Mouse (Mus musculus) heart, adult 9 months (tissue): ENCODE results near the gene Il6ra.

Experiments used
- DNase-seq, 2 experiments: peaks; one replicate each; pipeline ENCODE4 v3.0.0; 2022; ENCODE audit warnings: low spot score in 2 of 2

Gene Il6ra

DNA sequence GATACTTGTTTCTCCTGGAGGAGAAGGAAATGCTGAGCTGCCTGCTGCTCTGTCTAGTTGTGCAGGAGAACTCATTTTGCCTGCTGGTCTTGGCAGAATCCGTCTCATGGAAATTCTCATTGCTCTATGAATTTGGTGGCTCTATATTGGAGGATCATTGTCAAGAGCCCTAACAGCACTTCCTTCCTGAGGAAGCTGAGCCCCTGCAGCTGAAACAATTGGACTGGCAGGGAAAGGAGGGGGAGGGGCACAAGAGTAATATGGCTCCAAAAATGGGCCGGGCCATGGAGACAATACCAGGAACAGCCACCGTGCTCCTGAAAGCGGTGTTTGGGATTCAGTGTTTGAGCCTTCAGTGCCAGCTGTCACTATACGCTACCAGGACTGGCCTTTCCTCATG lies 59.2 kb downstream of the Il6ra start:
- DNase-seq: peak; percentile 80 to 89

DNA sequence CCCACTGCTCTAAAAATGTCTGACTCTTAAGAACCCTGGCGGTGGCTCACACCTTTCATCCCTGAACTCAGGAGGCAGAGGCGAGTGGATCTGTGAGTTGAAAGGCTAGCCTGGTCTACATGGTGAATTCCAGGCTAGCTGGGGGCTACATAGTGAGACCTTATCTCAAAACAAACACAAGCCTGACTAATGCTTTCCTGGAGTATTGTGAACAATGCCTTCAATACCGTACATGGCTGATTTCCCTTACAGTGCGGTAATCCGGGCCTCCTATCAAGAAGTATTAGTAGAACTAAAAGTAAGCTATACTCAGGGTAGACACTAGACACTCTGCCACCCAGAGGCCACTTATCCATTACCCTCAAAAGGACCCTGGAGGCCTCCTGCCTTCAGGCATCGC lies 64.9 kb downstream of the Il6ra start:
- DNase-seq: no peak

DNA sequence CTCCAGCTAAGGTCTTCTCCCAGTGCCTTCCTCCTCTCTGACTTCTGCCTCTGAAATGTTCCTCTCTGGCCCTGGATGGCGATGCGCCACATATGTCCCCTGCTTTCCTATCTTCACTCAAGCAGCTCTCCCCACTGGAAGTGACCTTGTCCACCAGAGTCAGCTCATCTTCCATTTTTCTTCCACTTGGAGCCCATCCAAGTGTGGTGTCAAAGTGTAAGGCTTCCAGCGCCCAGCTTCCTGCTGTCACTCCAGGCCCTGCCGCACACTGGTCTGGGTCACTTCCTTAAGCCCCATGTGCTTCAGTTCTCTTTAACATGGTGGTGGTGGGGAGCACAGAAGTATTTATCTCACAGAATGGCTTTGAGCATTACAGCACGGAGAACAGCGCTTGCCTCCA lies 65.4 kb downstream of the Il6ra start:
- DNase-seq: no peak

DNA sequence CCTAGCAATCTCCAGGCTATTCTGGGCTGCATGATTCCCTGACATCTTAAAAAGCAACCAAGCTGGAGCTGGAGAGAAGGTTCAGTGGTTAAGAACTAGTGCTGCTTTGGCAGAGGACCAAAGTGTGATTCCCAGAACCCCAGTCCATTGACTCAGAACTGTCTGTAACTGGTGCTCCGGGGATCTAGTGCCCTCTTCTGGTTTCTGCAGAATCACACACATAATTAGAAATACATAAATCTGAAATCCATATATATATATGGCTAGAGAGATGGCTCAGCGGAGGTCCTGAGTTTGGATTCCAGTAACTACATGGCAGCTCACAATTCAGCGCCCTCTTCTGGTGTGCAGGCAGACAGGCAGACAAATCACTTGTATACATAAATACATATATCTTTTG lies 65.9 kb downstream of the Il6ra start:
- no peak for DNase-seq

DNA sequence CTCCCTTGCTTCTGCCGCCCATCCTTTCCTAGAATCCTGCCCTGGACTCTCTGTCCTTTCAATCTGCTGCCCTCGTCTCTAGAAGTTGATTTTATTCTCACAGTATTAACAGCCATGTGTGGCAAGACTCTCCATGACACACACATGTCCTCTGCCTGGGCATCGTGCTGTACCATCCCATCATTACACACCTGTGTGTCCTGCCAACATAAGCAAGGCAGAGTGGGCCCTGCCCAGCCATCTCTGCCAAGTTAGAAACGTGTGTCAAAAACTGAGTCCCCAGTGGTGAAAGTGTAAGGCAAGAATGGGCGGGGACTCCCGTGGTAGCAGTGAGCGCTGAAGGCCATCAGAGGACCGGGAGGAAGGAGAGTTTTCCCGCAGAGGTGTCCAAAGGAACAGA lies 67.2 kb downstream of the Il6ra start:
- DNase-seq: no peak

DNA sequence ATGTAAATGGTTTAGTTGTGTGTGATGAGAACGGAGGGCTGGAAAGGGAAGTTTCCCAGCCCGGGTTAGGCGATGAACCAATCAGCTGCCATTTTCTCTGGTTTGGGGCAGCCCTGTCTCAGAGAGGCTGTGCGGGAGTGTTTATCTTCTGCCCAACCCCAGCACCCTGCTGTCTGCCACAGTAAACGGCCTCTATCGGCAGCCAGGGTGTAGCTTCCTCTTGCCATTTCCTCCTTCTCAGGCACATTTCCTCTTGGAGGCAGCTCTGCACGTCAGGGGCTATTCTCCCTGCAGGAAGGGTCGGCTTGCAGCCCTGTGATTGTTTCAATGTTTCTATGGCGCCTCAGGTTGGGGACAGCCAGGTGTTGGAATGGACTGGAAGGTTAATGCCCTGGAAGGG lies 69.8 kb downstream of the Il6ra start:
- DNase-seq: peak; percentile 79 to 90

DNA sequence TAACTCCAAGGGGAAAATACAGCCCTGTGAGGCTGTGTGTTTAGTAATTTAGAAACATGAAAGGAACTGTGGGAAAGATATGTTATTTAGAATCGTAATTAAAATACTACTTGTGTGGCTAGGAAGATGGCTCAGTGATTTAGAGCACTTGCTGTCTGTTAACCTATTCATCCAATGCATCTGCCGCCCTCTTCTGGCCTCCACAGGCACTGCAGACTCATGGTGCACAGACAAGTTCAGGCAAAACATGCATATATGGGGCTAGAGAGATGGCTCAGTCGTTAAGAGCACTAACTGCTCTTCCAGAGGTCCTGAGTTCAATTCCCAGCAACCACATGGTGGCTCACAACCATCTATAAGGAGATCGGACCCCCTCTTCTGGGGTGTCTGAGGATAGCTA lies 70.7 kb downstream of the Il6ra start:
- DNase-seq: no peak

DNA sequence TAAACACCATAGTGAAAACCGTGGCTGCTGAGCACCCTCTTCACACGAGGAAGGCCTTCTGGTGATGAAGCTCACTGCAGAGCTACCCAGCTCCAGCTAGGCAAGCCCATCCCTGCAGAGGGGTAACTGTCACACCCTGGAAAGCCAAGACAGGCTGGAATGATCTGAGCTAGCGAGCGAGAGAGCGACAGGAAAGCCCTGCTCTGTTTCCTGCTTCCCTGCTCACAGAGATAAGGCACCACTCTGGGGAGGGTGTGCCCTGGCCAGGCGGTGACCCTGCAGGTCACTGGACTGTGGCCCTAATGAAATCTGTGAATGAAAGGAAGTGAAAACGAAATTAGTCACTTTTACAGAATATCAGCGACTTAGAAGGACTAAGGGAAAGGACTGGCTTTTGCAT lies 77.6 kb downstream of the Il6ra start:
- DNase-seq: peak; percentile 64 to 83

DNA sequence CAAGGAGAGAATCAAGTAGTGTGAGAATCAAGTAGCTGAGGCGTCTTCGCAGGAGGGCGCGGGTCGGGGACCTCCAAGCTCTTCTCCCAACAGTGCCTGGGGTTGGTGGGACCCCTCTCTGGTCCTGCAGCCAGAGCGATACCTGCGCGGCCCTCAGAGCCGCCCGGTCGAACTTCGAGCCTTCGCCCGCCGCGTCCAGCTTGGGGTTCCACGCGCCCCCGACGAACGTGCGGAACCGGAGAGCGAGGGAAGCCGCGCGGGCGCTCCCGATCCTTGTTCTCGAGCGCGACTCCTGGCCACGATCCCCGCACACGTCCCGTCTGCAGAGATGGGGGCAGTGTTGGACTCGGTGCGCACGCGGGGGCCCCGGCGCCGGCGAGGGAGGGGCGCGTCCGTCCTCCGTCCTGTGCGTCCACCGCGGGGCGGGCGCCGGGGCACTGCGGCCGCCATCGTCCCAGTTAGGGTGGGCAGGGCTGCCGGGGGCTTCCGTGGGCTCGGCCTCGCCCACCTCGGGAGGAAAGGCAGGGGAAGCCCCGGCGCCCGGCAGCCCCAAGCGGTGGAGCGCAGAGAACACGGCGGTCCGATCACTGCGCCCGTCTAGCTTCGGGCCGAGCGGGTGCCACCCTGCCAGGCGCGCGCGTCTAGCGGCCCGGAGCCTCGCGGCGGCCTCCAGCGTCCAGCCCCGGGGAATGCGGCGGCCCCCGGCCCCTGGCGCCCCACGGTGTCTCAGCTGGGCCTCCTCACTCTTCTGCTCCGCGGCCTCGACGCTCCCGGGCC lies 82.0 kb downstream of the Il6ra start, which contains the start of gene She:
She (plus strand) TSS at position 556 of the 777 bp plus-strand sequence.
- DNase-seq: peak; percentile 27 to 54

DNA sequence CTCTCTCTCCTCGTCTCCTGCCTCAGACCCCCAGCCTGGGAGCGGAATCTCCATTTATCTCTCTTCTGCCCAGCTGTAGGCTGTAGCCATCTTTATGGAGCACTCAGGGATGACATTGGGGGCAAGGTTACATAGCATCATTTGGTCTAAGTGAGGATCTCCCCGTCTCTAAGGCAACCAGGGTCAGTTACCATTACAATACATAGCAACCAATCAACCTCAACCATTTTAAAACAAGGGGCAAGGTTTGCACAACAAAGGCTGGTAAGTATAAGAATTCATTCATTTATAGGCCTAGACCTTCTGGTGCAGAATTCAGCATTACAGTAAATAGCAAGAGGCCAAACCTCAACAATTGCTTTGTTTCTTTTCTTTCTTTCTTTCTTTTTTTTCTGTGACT lies 86.7 kb downstream of the Il6ra start:
- DNase-seq: no peak

DNA sequence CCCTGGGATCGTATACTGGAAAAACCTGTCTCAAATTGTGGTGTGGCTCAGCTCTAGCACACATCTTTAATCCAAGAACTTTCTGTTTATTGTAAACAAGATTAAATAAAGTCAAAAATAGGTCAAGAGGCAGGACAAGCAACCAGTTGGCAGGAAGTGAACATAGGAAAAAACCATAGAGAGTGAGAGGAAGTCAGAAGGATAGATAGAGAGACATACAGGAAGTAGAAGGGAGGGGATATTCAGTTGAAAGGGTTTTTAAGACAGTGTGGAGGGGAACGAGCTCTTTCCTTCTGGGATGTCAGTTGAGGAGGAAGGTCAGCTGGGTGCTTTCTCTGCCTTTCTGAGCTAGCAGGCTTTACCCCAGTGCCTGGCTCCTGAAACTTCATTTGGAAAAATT lies 89.4 kb downstream of the Il6ra start:
- DNase-seq: no peak

DNA sequence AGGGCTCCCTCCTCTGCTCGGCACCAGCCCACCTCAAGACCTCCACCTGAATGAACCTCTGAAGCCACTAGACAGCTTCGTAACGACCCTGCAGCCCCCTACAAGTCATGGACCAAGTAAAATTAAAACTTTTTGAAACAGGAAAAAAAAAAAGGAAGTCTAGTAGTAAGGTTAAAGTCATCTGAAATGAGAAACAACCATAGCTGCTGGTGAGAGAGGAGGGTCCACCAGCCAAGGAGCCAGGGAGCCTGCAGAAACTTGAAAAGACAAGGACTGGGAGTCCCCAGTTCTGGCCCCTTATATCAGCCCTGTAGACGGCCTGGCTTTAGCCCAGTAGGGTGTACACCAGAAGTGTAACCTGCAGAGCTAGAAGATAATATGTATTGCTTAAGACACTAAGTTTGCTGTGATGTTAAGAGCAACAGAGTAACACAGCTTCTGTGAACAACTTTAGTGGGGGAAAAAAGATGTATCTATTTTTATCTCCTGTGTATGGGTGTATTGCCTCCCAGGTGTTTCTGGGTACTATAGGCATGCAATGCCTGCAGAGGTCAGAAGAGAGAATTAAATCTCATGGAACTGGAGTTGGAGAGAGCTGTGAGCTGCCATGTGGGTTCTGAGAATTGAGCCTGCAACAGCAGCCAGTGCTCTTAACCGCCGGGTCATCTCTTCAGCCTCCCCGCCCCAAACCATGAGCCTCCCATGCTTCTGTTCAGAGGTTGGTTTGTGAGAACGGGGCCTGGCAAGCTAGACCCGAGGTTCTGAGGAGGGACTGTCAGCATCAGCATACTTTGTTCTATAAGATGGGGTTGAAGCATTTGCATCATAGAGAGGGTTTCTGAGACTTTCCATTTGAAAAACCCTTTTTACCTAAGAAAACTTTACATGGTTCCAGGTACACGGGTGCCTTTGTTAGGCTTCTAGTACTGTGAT lies 91.2 kb downstream of the Il6ra start:
- DNase-seq: no peak

DNA sequence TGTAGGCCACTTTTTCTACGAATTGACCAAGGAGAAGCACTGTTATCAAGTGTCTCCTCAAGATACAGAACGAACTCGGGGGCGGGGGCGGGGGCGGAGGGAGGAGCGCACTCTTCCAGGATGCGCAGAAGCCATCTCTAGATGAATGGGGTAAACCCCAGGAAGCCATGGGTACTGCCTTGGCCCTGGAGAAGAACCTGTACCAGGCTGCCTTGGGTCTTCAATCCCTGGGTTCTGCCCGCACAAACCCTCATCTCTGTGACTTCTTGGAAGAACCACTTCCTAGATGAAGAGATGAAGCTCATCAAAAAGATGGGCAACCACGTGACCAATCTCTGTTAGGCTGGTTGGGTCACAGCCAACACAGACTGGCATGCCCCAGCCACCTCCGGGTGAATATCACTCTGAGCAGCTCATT lies 91.9 kb downstream of the Il6ra start:
- no peak for DNase-seq

DNA sequence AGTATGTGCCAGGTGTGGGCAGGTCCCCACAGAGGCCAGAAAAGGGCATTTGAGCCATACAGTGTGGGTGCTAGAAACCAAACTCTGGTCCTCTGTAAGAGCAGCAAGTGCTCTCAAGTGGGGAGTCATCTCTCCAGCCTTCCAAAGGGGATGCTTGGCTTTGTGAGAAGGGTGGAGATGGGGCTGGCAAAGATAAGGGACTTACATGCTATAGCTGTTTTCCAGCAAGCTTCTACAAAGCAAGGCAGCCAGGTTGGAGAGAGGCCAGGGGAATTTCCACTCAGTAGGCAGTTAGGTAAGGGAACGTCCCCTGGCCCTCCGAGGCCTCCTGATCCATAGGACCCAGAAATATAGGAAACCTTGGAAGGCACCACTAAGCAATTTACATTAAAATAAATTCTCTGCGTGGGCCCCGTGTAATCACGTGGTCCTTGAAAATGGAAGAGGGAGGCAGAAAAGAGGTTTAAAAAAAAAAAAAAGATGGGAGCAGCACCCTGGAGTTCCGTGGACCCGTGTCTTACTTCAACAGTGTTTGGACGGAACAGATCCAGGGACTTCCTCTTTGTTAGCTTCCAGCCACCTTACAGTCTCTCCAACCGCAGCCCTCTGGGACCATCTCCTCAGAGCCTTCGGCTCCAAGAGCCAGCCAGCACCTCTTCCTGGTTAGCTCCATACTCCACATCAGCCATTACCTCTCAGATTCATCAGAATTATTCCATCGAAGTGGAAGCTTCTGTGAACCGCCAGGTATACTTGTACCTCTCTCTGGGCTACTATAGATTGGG lies 92.5 kb downstream of the Il6ra start:
- no peak for DNase-seq

DNA sequence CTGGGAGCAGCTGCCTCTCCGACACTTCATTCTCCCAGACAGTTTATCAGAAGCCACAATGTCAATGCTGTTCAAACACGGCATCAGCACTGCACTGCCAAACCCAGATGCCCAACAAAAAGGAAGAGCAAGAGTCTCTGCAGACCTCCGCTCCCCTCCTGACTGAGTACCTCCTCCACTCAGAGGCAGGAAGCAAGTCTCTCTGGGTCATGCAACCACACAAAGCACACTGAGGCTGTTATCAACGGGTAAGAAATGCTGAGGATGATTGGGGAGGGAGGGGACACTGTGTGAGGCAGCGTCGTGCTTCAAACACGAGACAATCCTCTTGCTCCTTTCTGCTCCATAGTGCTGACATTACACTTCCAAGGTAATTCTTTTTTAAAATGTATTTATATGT lies 93.1 kb downstream of the Il6ra start:
- no peak for DNase-seq

DNA sequence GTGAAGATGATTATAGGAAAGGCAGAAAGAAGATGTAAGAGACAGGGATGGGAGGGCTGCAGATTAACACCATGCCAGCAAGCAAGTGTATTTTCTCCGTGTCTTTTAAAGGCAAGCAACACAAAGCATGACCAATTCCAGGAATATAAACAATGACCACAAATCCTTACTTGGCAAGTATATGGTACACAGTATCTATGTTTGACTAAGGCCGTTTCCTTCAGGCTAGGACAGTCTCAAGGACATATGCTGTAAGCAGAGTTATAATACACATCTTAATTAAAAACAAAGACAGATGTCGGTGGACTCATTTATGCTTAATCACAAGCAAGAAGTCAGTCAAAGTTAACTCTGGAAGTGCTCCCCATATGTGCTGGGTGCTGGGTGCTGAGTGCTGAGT lies 94.4 kb downstream of the Il6ra start:
- DNase-seq: no peak

DNA sequence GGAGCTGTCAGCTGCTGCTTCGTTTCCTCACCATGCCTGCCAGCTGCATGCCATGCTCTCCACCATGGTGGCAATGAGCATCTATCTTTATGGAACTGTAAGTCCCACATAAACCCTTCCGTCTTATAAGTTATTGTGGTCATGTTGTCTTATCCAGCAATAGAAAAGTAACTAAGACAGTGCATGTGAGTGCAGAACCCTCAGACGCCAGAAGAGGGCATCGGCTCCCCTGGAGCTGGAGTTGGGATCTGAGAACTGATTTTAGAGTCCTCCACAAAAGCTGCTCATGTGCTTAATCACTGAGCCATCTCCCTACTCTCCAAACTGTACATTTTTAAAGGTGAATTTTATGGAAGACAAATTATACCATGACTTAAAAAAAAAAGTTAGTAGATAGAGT lies 95.9 kb downstream of the Il6ra start:
- no peak for DNase-seq
